Mouse (Mus musculus) embryonic facial prominence, embryonic 14.5 days (tissue): ENCODE measurements around the gene Sec61g. TPM values are rescaled to one million over a fixed set of nuclear protein-coding genes. Genes with fewer than 3 reads are reported as not detected.
"Not testable (repeated sequence)": the region's sequence is repeated elsewhere in the genome, so short reads cannot be mapped to it uniquely, and the experiment has no call there.

Source experiments
- ATAC-seq: fragments of 200-750 bp; cut with Nextera tagmentation; 2 replicates; pipeline ENCODE4 v1.8.0; 2017; ENCODE audit warnings: low read depth, moderate number of reproducible peaks, moderate TSS enrichment
- DNase-seq: peaks from one replicate; pipeline ENCODE4 v3.0.0-alpha.2; 2015; ENCODE audit warnings: low spot score
- H3K27ac ChIP-seq: fragments of 300-500 bp; sonication (generic); replicated peaks from 2 replicates; pipeline ENCODE4 v1.5.1; 2014; ENCODE audit warnings: low read depth, mild to moderate bottlenecking, low read length, moderate library complexity
- H3K27me3 ChIP-seq: fragments of 300-500 bp; sonication (generic); replicated peaks from 2 replicates; pipeline ENCODE4 v1.6.1; 2014; ENCODE audit warnings: low read length; ENCODE audit not compliant: control insufficient read depth, insufficient read depth
- H3K36me3 ChIP-seq: fragments of 300-500 bp; sonication (generic); 2 replicates; pipeline ENCODE4 v1.6.1; 2014; ENCODE audit warnings: low read length, mixed read lengths; ENCODE audit not compliant: control insufficient read depth, insufficient read depth
- H3K4me1 ChIP-seq: fragments of 300-500 bp; sonication (generic); 2 replicates; pipeline ENCODE4 v1.6.1; 2014; ENCODE audit warnings: antibody characterized with exemption, low read length; ENCODE audit not compliant: control insufficient read depth, insufficient read depth
- H3K4me2 ChIP-seq: fragments of 300-500 bp; sonication (generic); 2 replicates; pipeline ENCODE4 v1.6.1; 2014; ENCODE audit warnings: low read depth, mild to moderate bottlenecking, low read length, moderate library complexity, mixed read lengths
- H3K4me3 ChIP-seq: fragments of 300-500 bp; sonication (generic); 2 replicates; pipeline ENCODE4 v1.5.1; 2014; ENCODE audit warnings: low read depth, mild to moderate bottlenecking, low read length
- H3K9ac ChIP-seq: fragments of 300-500 bp; sonication (generic); 2 replicates; pipeline ENCODE4 v1.6.1; 2014; ENCODE audit warnings: low read depth, mild to moderate bottlenecking, low read length, moderate library complexity, mixed read lengths
- H3K9me3 ChIP-seq: fragments of 300-500 bp; sonication (generic); 2 replicates; pipeline ENCODE4 v1.6.1; 2016; ENCODE audit warnings: low read length; ENCODE audit not compliant: control insufficient read depth
- WGBS: fragments of 180-500 bp; shearing (Covaris S2); extraction: QIAGEN DNeasy Blood & Tissue Kit; methylation state at CpG from one replicate; pipeline ENCODE4 v1.1.7; 2014; 5-methylcytosine and 5-hydroxymethylcytosine counted together
- polyA plus RNA-seq: library from polyadenylated mRNA; unstranded; fragments of >200 nt; fragmentation: Nextera tagmentation; extraction: Ambion mirVana; gene quantifications from 2 replicates; pipeline ENCODE4 v1.2.1, GENCODE M21; 2014

Gene Sec61g
- polyA plus RNA-seq, 1 experiment from 2014 or later: 40.4 TPM

DNA sequence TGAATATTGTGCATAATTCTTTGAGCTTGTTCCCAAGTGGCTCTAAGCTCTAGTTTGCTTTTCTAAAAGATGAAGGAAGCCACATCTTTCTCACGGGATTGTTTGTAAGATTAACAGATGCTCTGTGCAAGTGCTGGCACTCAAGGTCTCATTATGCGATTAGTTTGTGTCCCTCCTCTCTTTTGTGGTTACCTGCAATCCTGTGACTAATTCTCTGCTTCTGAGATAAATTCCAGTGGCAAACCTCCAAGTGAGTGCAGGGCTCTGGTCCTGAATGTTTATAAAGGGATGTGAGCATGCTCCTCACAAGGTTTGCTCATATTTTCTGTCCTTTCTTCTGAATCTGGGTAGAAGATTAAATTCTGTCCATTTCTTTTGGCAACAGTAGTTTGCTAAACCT lies 18.2 kb upstream of the Sec61g start:
- Histone ChIP-seq H3K27me3 (no peaks in the 10 kb centered on the region), H3K27ac (no peak overlapping the region)
- WGBS: 54% methylated on average over 2 of the region's 2 CpGs

DNA sequence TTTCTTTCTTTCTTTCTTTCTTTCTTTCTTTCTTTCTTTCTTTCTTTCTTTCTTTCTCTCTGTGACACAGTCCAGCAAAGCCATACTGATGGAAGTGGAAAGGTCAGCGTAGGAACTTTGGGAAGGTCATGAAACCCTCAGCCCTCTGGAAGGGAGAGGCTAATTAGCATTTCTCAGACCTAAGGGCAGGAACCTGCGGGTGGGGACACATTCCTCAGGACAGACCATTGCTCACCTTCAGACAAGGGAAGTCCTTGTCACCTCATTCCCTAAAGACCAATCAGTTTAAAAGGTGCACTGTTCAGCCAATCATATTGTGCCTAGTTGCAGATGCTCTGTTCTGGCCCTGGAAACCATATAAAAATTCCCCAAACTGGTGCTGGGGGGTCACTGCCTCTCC lies 17.4 kb upstream of the Sec61g start:
- no peak overlapping the region for H3K27ac ChIP-seq
- ATAC-seq: no peak
- no peak overlapping the region for H3K9ac ChIP-seq
- DNase-seq: no peak
- peaks cover 8% of the 10 kb centered on the region; the same call in 1 of the 2 replicates for H3K4me1 ChIP-seq
- H3K9me3 ChIP-seq: no peaks in the 10 kb centered on the region
- no peak overlapping the region for H3K4me2 ChIP-seq
- H3K27me3 ChIP-seq: no peaks in the 10 kb centered on the region
- H3K36me3 ChIP-seq: no peaks in the 10 kb centered on the region
- WGBS: 41% methylated on average over 2 of the region's 2 CpGs
- no peak overlapping the region for H3K4me3 ChIP-seq

More for the DNA sequence above, 18.2 kb upstream of the Sec61g start:
- DNase-seq: peak; percentile 79
- Histone ChIP-seq H3K4me3 (no peak overlapping the region), H3K36me3 (no peaks in the 10 kb centered on the region), H3K4me2 (no peak overlapping the region), H3K4me1 (peaks cover 8% of the 10 kb centered on the region; the same call in 1 of the 2 replicates), H3K9ac (no peak overlapping the region), H3K9me3 (no peaks in the 10 kb centered on the region)
- peak; percentile 64; the same call in 1 of the 2 replicates for ATAC-seq

DNA sequence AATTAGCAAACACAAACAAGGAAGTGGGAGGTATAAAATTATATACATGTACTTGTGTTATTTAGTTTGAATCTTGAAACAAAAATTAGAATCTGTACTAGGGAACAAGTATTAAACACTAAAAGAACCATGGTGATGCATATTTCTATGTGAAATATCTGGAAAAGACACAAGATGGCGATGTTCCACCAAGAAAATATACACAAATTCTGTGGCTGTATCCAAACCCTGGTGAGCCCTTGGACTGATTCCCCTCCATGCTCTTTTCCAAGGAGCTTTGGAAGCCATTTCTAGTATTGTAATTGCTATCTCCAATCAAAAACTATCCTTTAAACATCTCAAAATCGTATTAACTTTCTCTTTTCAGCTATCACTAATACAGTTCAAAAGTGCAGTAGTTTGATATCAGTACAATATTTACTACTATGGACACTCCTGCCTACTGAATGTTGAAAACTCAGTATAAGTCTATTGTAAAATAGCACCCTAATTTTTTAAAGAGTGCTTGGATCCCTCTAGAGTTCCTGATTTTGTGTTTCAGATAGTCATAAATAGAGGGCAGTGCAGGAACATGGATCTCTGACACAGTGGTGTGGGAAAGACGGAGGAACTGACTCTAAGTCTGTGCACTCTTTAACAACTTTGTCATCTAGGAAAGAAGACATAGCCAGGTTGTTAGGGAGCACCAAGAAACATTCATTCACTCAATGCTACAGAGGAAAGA lies 16.8 kb upstream of the Sec61g start:
- Histone ChIP-seq H3K9ac (no peak overlapping the region), H3K36me3 (no peaks in the 10 kb centered on the region), H3K27me3 (no peaks in the 10 kb centered on the region), H3K4me1 (peaks cover 8% of the 10 kb centered on the region; the same call in 1 of the 2 replicates), H3K4me3 (no peak overlapping the region), H3K9me3 (no peaks in the 10 kb centered on the region), H3K27ac (no peak overlapping the region), H3K4me2 (no peak overlapping the region)
- ATAC-seq (peak; percentile 53; the same call in 1 of the 2 replicates), DNase-seq (peak; percentile 88)
- 35% methylated on average over 3 of the region's 3 CpGs for WGBS

DNA sequence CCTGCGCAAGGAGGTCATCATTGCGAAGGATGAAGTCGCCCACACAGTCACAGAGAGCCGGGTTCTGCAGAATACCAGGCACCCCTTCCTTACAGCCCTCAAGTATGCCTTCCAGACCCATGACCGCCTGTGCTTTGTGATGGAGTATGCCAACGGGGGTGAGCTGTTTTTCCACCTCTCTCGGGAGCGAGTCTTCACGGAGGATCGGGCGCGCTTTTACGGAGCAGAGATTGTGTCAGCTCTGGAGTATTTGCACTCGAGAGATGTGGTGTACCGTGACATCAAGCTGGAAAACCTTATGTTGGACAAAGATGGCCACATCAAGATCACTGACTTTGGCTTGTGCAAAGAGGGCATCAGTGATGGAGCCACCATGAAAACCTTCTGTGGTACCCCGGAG lies 6.8 kb upstream of the Sec61g start:
- H3K36me3 ChIP-seq, H3K4me2 ChIP-seq, H3K27me3 ChIP-seq, H3K9ac ChIP-seq, H3K9me3 ChIP-seq, H3K4me1 ChIP-seq, H3K4me3 ChIP-seq, H3K27ac ChIP-seq, ATAC-seq, DNase-seq: not testable (repeated sequence)
- 96% methylated on average over 16 of the region's 16 CpGs for WGBS

DNA sequence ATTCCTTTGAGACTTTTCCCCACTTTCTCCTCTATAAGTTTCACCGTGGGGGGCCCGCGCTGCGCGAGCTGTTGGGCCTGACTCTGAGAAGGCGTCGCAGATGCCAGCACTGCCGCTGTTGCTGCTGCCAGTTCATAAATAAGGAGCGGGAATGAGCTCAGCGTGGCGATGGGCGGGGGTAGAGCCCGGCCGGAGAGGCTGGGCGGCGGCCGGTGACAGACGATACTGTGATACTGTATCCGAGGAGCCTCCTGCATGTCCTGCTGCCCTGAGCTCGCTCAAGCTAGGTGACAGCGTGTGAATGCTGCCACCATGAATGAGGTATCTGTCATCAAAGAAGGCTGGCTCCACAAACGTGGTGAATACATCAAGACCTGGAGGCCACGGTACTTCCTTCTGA lies 5.9 kb upstream of the Sec61g start:
- H3K27ac ChIP-seq, H3K27me3 ChIP-seq, H3K4me1 ChIP-seq, H3K9me3 ChIP-seq, DNase-seq, ATAC-seq, H3K9ac ChIP-seq, H3K4me3 ChIP-seq, H3K36me3 ChIP-seq, H3K4me2 ChIP-seq: not testable (repeated sequence)
- WGBS: 68% methylated on average over 23 of the region's 23 CpGs

DNA sequence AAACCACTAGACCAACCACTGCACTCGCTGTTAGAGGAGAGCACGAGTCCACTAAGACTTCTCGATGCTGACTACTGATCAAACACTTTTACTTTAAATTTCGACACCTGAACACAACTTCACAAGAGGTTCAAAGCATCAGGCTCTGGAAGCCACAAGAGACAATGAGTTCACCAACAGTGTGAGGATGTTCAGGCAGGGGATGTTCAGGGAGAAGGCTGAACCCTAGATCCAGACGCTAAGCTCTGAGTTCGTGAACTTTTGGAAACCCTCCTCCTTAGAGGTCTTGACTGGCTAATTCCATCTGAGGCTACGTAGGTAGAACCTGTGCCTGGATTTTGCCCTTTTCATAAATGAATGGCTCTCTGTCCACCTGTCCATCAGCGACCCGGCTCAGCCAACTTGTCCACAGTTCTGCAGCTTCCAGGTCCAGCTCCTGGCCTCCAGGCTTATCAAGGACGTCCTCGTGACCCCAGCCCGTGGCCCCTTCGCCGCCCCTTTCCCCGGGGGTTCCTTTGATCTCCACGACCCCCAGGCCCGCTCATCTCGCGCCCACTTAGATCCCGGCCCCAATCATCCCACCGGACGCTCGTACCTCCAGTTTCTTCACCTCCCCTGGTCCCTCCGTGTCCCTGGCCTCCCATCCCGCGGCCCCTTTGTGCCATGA lies 766 bp downstream of the Sec61g start:
- ATAC-seq (peak; percentile 53), DNase-seq (no peak)
- Histone ChIP-seq H3K9ac (peak overlapping the region; percentile 98), H3K27ac (peak overlapping the region; percentile 96), H3K9me3 (no peaks in the 10 kb centered on the region), H3K27me3 (no peaks in the 10 kb centered on the region), H3K36me3 (peaks cover 32% of the 10 kb centered on the region), H3K4me2 (peak overlapping the region; percentile 69), H3K4me3 (peak overlapping the region; percentile 97), H3K4me1 (peaks cover 15% of the 10 kb centered on the region)
- 4% methylated on average over 26 of the region's 26 CpGs for WGBS

DNA sequence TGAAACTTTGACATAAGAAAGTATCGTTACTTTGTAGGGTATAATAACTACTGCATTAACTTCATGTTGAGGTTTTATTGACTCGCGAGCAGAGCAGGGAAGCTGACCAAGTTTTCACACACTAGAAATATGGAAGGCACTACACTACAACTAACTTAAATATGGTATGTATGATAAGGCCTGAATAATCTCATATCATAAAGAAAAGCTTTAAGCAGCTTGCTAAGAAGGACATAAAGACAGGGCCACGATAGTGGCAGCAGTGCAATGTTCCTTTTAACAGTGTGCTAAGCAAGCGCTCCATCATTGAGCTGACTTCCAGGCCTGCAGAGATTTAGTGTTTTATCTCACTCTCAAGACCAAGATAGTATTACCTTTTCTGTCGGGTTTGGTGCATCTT lies 2.3 kb downstream of the Sec61g start:
- WGBS: 97% methylated on average over 6 of the region's 6 CpGs
- no peak for DNase-seq
- no peak for ATAC-seq
- H3K4me3 ChIP-seq: no peak overlapping the region
- no peaks in the 10 kb centered on the region for H3K27me3 ChIP-seq
- H3K36me3 ChIP-seq: peaks cover 45% of the 10 kb centered on the region
- no peaks in the 10 kb centered on the region for H3K9me3 ChIP-seq
- peaks cover 15% of the 10 kb centered on the region for H3K4me1 ChIP-seq
- H3K27ac ChIP-seq: no peak overlapping the region
- H3K4me2 ChIP-seq: no peak overlapping the region
- H3K9ac ChIP-seq: no peak overlapping the region

DNA sequence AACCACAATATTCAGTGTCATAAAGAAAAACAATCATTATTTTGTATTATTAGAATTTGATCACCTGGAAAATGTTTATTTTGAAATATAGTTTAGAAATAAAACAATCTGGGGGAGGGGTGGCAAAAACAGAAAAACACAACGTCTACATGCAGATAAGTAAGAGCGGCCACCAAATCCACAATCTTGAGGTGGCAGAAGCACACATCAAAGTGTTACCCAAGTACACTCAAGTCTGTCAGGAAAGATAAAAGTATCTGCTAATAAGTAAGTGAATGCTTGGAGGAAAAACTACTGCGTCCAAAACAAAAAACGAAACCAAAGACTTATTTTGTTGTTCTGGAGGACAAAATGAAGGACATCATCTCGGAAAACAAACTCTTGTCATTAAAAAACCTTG lies 5.1 kb downstream of the Sec61g start:
- DNase-seq (no peak), ATAC-seq (no peak)
- H3K9me3 ChIP-seq: no peaks in the 10 kb centered on the region
- no peak overlapping the region for H3K4me3 ChIP-seq
- H3K36me3 ChIP-seq: peaks cover 53% of the 10 kb centered on the region
- H3K27me3 ChIP-seq: no peaks in the 10 kb centered on the region
- peaks cover 10% of the 10 kb centered on the region for H3K4me1 ChIP-seq
- H3K4me2 ChIP-seq: no peak overlapping the region
- no peak overlapping the region for H3K27ac ChIP-seq
- 94% methylated on average over 5 of the region's 5 CpGs for WGBS
- no peak overlapping the region for H3K9ac ChIP-seq
